ENCODE assay signal across 8 mouse cellular contexts in genomic region chr9:53705992-53706696, GRCm38 (mm10). TPM values are rescaled to one million over a fixed set of nuclear protein-coding genes. Genes with fewer than 3 reads are reported as not detected.
DNase-seq lines count a peak whose midpoint lies in the region; ATAC-seq and TF ChIP-seq lines count a peak whose summit lies in the region.

Gene Rab39 (minus strand): TSS chr9:53706232.

- peak within 1 kb of the TSS; percentile 72 for H3K4me3 ChIP-seq in forebrain, embryonic 10.5 days
- peak within 1 kb of the TSS; percentile 47 for H3K4me3 ChIP-seq in heart, embryonic 15.5 days
- peak within 1 kb of the TSS; percentile 35 to 44 for H3K4me3 ChIP-seq in liver, embryonic 14.5 days (ENCODE audit: insufficient read depth in 1 of 2, low read depth in 2 of 2, low read length in 2 of 2)
- peak within 1 kb of the TSS; percentile 47 for H3K4me3 ChIP-seq in stomach, embryonic 15.5 days (replicated peaks)

- TF ChIP-seq EP300 in liver, embryonic 14.5 days (IDR thresholded peaks at IDR 0.05; ENCODE audit: low read depth), result no peak

- no peaks in the 10 kb centered on the region for H3K9me3 ChIP-seq in forebrain, embryonic 10.5 days
- H3K9me3 ChIP-seq in heart, embryonic 15.5 days (replicated peaks), result no peaks in the 10 kb centered on the region
- H3K9me3 ChIP-seq in liver, embryonic 14.5 days (ENCODE audit: control insufficient read depth, low read length), result no peaks in the 10 kb centered on the region
- H3K9me3 ChIP-seq in stomach, embryonic 15.5 days, result no peaks in the 10 kb centered on the region

- WGBS in forebrain, embryonic 10.5 days, result 1% methylated on average over 49 of the region's 49 CpGs
- under 1% methylated on average over 48 of the region's 49 CpGs for WGBS in heart, embryonic 15.5 days
- under 1% methylated on average over 49 of the region's 49 CpGs for WGBS in liver, embryonic 14.5 days (ENCODE audit: insufficient replicate concordance)
- under 1% methylated on average over 47 of the region's 49 CpGs for WGBS in stomach, embryonic 15.5 days

- ATAC-seq in heart, embryonic 15.5 days (replicated peaks; ENCODE audit: insufficient number of reproducible peaks, insufficient read depth, low FRiP score, low read depth), result peak; percentile 92
- peak; percentile 88 for ATAC-seq in liver, embryonic 14.5 days (ENCODE audit: insufficient read depth)
- peak; percentile 91 for ATAC-seq in stomach, embryonic 15.5 days (ENCODE audit: insufficient read depth, low FRiP score, low read depth)

- peaks cover 17% of the 10 kb centered on the region for H3K4me1 ChIP-seq in forebrain, embryonic 10.5 days
- H3K4me1 ChIP-seq in heart, embryonic 15.5 days (replicated peaks), result peaks cover 14% of the 10 kb centered on the region
- H3K4me1 ChIP-seq in liver, embryonic 14.5 days (replicated peaks; ENCODE audit: control insufficient read depth in 2 of 2, insufficient read depth in 2 of 2, low read length in 1 of 2), result peaks cover 0 to 3% of the 10 kb centered on the region in 2 experiments; a peak in 1 of 4 replicates
- H3K4me1 ChIP-seq in stomach, embryonic 15.5 days, result 0 out of 2 replicates have a peak, but pooled peaks cover 4% of the 10 kb centered on the region

- TF ChIP-seq CTCF in liver, embryonic 14.5 days (IDR thresholded peaks at IDR 0.05; ENCODE audit: low read depth), result no peak

- H3K27ac ChIP-seq in forebrain, embryonic 10.5 days, result peak within 1 kb of the TSS; percentile 84
- no peak within 1 kb of the TSS for H3K27ac ChIP-seq in heart, embryonic 15.5 days
- H3K27ac ChIP-seq in liver, embryonic 14.5 days, result no peak within 1 kb of the TSS
- no peak within 1 kb of the TSS for H3K27ac ChIP-seq in stomach, embryonic 15.5 days

- no peaks in the 10 kb centered on the region for H3K36me3 ChIP-seq in forebrain, embryonic 10.5 days (replicated peaks)
- H3K36me3 ChIP-seq in heart, embryonic 15.5 days, result no peaks in the 10 kb centered on the region
- H3K36me3 ChIP-seq in liver, embryonic 14.5 days (replicated peaks; ENCODE audit: control insufficient read depth, insufficient read depth, low read depth), result no peaks in the 10 kb centered on the region
- no peaks in the 10 kb centered on the region for H3K36me3 ChIP-seq in stomach, embryonic 15.5 days

- H3K9ac ChIP-seq in heart, embryonic 15.5 days, result no peak within 1 kb of the TSS
- no peak within 1 kb of the TSS for H3K9ac ChIP-seq in liver, embryonic 14.5 days (replicated peaks)
- H3K9ac ChIP-seq in stomach, embryonic 15.5 days, result no peak within 1 kb of the TSS

- peak; percentile 82 for DNase-seq in CD4-positive, CD25-positive, alpha-beta regulatory T cell, adult 2 months (ENCODE audit: low read depth, low spot score)
- DNase-seq in c-Kit-positive CD71-negative TER-119-negative erythroid progenitor cells, embryonic 14.5 days (ENCODE audit: low read depth), result peak; percentile 82
- peak; percentile 95 for DNase-seq in forebrain, embryonic 10.5 days (ENCODE audit: extremely low spot score, low spot score)
- peak; percentile 71 to 83 for DNase-seq in kidney, postnatal 25 days
- DNase-seq in liver, embryonic 14.5 days (ENCODE audit: low read depth in 3 of 3, low spot score in 3 of 3), result peak; percentile 49 to 58 (median 53)
- DNase-seq in neural tube, embryonic 10.5 days (ENCODE audit: extremely low spot score, low spot score), result peak; percentile 97

- peak within 1 kb of the TSS; percentile 80 for H3K4me2 ChIP-seq in heart, embryonic 15.5 days
- peak within 1 kb of the TSS; percentile 47 for H3K4me2 ChIP-seq in liver, embryonic 14.5 days (ENCODE audit: low read depth)
- peak within 1 kb of the TSS; percentile 95 for H3K4me2 ChIP-seq in stomach, embryonic 15.5 days

- H3K27me3 ChIP-seq in forebrain, embryonic 10.5 days (ENCODE audit: poor library complexity, severe bottlenecking), result no peaks in the 10 kb centered on the region
- H3K27me3 ChIP-seq in heart, embryonic 15.5 days, result peaks cover 16% of the 10 kb centered on the region
- H3K27me3 ChIP-seq in liver, embryonic 14.5 days (ENCODE audit: control insufficient read depth, insufficient read depth, low read length), result peaks cover 5% of the 10 kb centered on the region
- no peaks in the 10 kb centered on the region for H3K27me3 ChIP-seq in stomach, embryonic 15.5 days (replicated peaks)

RNA-seq across cellular contexts. Expression of gene Rab39, which starts in this region (rescaled TPM):
- polyA plus RNA-seq in forebrain, embryonic 10.5 days (2016; fragmentation: Nextera tagmentation; extraction: Ambion mirVana), result 2.4 and 3.3 TPM in 2 replicates
- 0.15 and 0.18 TPM in 2 replicates for polyA plus RNA-seq in heart, embryonic 15.5 days (2015; fragmentation: Nextera tagmentation; extraction: Ambion mirVana)
- polyA plus RNA-seq in liver, embryonic 14.5 days (2012; rRNA removed), result 0.26 and 0.31 TPM in 2 replicates
- 0.51 and 0.62 TPM in 2 replicates for polyA plus RNA-seq in liver, embryonic 14.5 days (2014; fragmentation: Nextera tagmentation; extraction: Ambion mirVana)
- polyA plus RNA-seq in stomach, embryonic 15.5 days (2015; fragmentation: Nextera tagmentation; extraction: Ambion mirVana), result 0.53 and 0.59 TPM in 2 replicates

Comparison
In these comparisons a context has a peak if more than half of its experiments do, and no peak if none do; other contexts are left out.
1. Peak in ATAC-seq, H3K4me3 ChIP-seq and H3K4me2 ChIP-seq in heart, embryonic 15.5 days; RNA of the gene not detected or under 1 TPM.
2. Peak in DNase-seq, ATAC-seq, H3K4me3 ChIP-seq and H3K4me2 ChIP-seq in liver, embryonic 14.5 days; RNA of the gene not detected or under 1 TPM.
3. Peak in ATAC-seq, H3K4me3 ChIP-seq and H3K4me2 ChIP-seq in stomach, embryonic 15.5 days; RNA of the gene not detected or under 1 TPM.